Mouse (Mus musculus): Measurements from ENCODE around the gene DXBay18.
"Not testable (repeated sequence)": the region's sequence is repeated elsewhere in the genome, so short reads cannot be mapped to it uniquely, and the experiment has no call there.

- TF ChIP-seq POLR2A (IDR thresholded peaks at IDR 0.05; ENCODE audit: low read depth, low read length); CTCF (IDR thresholded peaks at IDR 0.05; ENCODE audit: borderline replicate concordance, insufficient read depth, low read length): not testable (repeated sequence)
These were observed 754 bp downstream of the DXBay18 start, which contains the start of gene Xlr5b for GRCm38 (mm10) chrX:73148496-73148895.

Measured in embryonic fibroblast, embryonic 13.5 days (primary cell).